Mouse (Mus musculus) heart, embryonic 11.5 days (tissue): ENCODE measurements around the gene Polr2g. TPM values are rescaled to one million over a fixed set of nuclear protein-coding genes. Genes with fewer than 3 reads are reported as not detected.
"Not testable (repeated sequence)": the region's sequence is repeated elsewhere in the genome, so short reads cannot be mapped to it uniquely, and the experiment has no call there.

Experiments
- ATAC-seq: fragments of 200-750 bp; cut with Nextera tagmentation; replicated peaks from 2 replicates; pipeline ENCODE4 v1.8.0; 2017; ENCODE audit warnings: moderate library complexity; ENCODE audit not compliant: insufficient number of reproducible peaks, low FRiP score, low TSS enrichment
- H3K27ac ChIP-seq: fragments of 300-500 bp; sonication (generic); 2 replicates; pipeline ENCODE4 v1.5.1; 2014; ENCODE audit warnings: mild to moderate bottlenecking, low read depth, low read length
- H3K27me3 ChIP-seq: fragments of 300-500 bp; sonication (generic); 2 replicates; pipeline ENCODE4 v1.6.1; 2014; ENCODE audit warnings: mild to moderate bottlenecking, low read length, mixed read lengths; ENCODE audit not compliant: control insufficient read depth, insufficient read depth
- H3K36me3 ChIP-seq: fragments of 300-500 bp; sonication (generic); 2 replicates; pipeline ENCODE4 v1.6.1; 2014; ENCODE audit warnings: mild to moderate bottlenecking, low read length, moderate library complexity, mixed read lengths; ENCODE audit not compliant: control insufficient read depth, insufficient read depth
- H3K4me1 ChIP-seq: fragments of 300-500 bp; sonication (generic); 2 replicates; pipeline ENCODE4 v1.6.1; 2014; ENCODE audit warnings: low read length; ENCODE audit not compliant: control insufficient read depth, insufficient read depth
- H3K4me2 ChIP-seq: fragments of 300-500 bp; sonication (generic); 2 replicates; pipeline ENCODE4 v1.6.1; 2014; ENCODE audit warnings: mild to moderate bottlenecking, moderate library complexity
- H3K4me3 ChIP-seq: fragments of 300-500 bp; sonication (generic); 2 replicates; pipeline ENCODE4 v1.5.1; 2014; ENCODE audit warnings: low read depth, low read length
- H3K9ac ChIP-seq: fragments of 300-500 bp; sonication (generic); 2 replicates; pipeline ENCODE4 v1.6.1; 2014; ENCODE audit warnings: mild to moderate bottlenecking, low read depth, low read length, moderate library complexity
- H3K9me3 ChIP-seq: fragments of 300-500 bp; sonication (generic); replicated peaks from 2 replicates; pipeline ENCODE4 v1.6.1; 2016; ENCODE audit warnings: low read length; ENCODE audit not compliant: control insufficient read depth
- WGBS: fragments of 180-500 bp; shearing (Covaris S2); extraction: QIAGEN DNeasy Blood & Tissue Kit; methylation state at CpG from one replicate; pipeline ENCODE4 v1.1.7; 2014; ENCODE audit not compliant: insufficient replicate concordance; 5-methylcytosine and 5-hydroxymethylcytosine counted together
- polyA plus RNA-seq: library from polyadenylated mRNA; unstranded; fragments of >200 nt; fragmentation: Nextera tagmentation; extraction: Ambion mirVana; gene quantifications from 2 replicates; pipeline ENCODE4 v1.2.1, GENCODE M21; 2014

The Polr2g gene
- polyA plus RNA-seq, 1 experiment from 2014 or later = 155 TPM

- H3K4me2 ChIP-seq = peak within 1 kb of the TSS; percentile 81
- ATAC-seq = peak; percentile 72
- peak within 1 kb of the TSS; percentile 88 for H3K9ac ChIP-seq
- H3K9me3 ChIP-seq = no peaks in the 10 kb centered on the region
- H3K36me3 ChIP-seq = peaks cover 24% of the 10 kb centered on the region
- whole genome bisulfite sequencing = 2% methylated on average over 38 of the region's 38 CpGs
- H3K4me3 ChIP-seq = peak within 1 kb of the TSS; percentile 59
- peaks cover 27% of the 10 kb centered on the region for H3K4me1 ChIP-seq
- H3K27me3 ChIP-seq = no peaks in the 10 kb centered on the region
- H3K27ac ChIP-seq = peak within 1 kb of the TSS; percentile 94
Observed at GRCm38 (mm10) chr19:8837251-8837791, 38.9 kb upstream of the Polr2g start, which contains the start of gene Bscl2. Bscl2 (plus strand) TSS chr19:8837467.

- ATAC-seq, H3K9ac ChIP-seq, H3K27me3 ChIP-seq, H3K4me3 ChIP-seq, H3K27ac ChIP-seq, H3K4me2 ChIP-seq, H3K9me3 ChIP-seq: not testable (repeated sequence)
- Histone ChIP-seq H3K4me1 (peaks cover 27% of the 10 kb centered on the region), H3K36me3 (peaks cover 33% of the 10 kb centered on the region)
- 94% methylated on average over 10 of the region's 10 CpGs for WGBS
Observed at GRCm38 (mm10) chr19:8836327-8836726, 38.0 kb upstream of the Polr2g start.

- Histone ChIP-seq H3K36me3 (peaks cover 54% of the 10 kb centered on the region), H3K27me3 (no peaks in the 10 kb centered on the region), H3K9me3 (no peaks in the 10 kb centered on the region), H3K4me3 (no peak overlapping the region), H3K4me2 (no peak overlapping the region), H3K9ac (no peak overlapping the region), H3K27ac (no peak overlapping the region), H3K4me1 (no peaks in the 10 kb centered on the region)
- WGBS = 94% methylated on average over 4 of the region's 4 CpGs
- no peak for ATAC-seq
Observed at GRCm38 (mm10) chr19:8832971-8833370, 34.6 kb upstream of the Polr2g start.

GRCm38 (mm10) chr19:8831262-8831661, 32.9 kb upstream of the Polr2g start:
- H3K9me3 ChIP-seq = no peaks in the 10 kb centered on the region
- no peak overlapping the region for H3K4me2 ChIP-seq
- peaks cover 68% of the 10 kb centered on the region for H3K36me3 ChIP-seq
- ATAC-seq = no peak
- H3K4me1 ChIP-seq = no peaks in the 10 kb centered on the region
- no peaks in the 10 kb centered on the region for H3K27me3 ChIP-seq
- no peak overlapping the region for H3K4me3 ChIP-seq
- H3K9ac ChIP-seq = no peak overlapping the region
- no peak overlapping the region for H3K27ac ChIP-seq
- WGBS = 82% methylated on average over 11 of the region's 11 CpGs

- 92% methylated on average over 8 of the region's 8 CpGs for WGBS
- Histone ChIP-seq H3K9ac (no peak overlapping the region), H3K36me3 (peaks cover 71% of the 10 kb centered on the region)
Observed at GRCm38 (mm10) chr19:8830664-8831063, 32.3 kb upstream of the Polr2g start.

GRCm38 (mm10) chr19:8829660-8830059, 31.3 kb upstream of the Polr2g start, which contains the start of gene AC129217.1:
AC129217.1 (plus strand) TSS chr19:8829773.
- Histone ChIP-seq H3K36me3 (peaks cover 71% of the 10 kb centered on the region), H3K27ac (no peak within 1 kb of the TSS), H3K4me1 (no peaks in the 10 kb centered on the region), H3K9ac (no peak within 1 kb of the TSS), H3K27me3 (no peaks in the 10 kb centered on the region), H3K9me3 (no peaks in the 10 kb centered on the region), H3K4me3 (no peak within 1 kb of the TSS), H3K4me2 (no peak within 1 kb of the TSS)
- 92% methylated on average over 8 of the region's 8 CpGs for WGBS
- ATAC-seq = no peak

More at GRCm38 (mm10) chr19:8830664-8831063, 32.3 kb upstream of the Polr2g start:
- H3K4me2 ChIP-seq = no peak overlapping the region
- H3K9me3 ChIP-seq = no peaks in the 10 kb centered on the region
- no peaks in the 10 kb centered on the region for H3K4me1 ChIP-seq
- ATAC-seq = no peak
- no peaks in the 10 kb centered on the region for H3K27me3 ChIP-seq
- no peak overlapping the region for H3K27ac ChIP-seq
- H3K4me3 ChIP-seq = no peak overlapping the region

- H3K27me3 ChIP-seq = no peaks in the 10 kb centered on the region
- no peak for ATAC-seq
- WGBS = 77% methylated on average over 8 of the region's 8 CpGs
- H3K9me3 ChIP-seq = no peaks in the 10 kb centered on the region
- no peak overlapping the region for H3K27ac ChIP-seq
- H3K9ac ChIP-seq = 0 out of 2 replicates have a peak overlapping the region, but pooled peaks have one; percentile 39
- H3K4me1 ChIP-seq = peaks cover 16% of the 10 kb centered on the region
- H3K4me3 ChIP-seq = peak overlapping the region; percentile 20
- peaks cover 31% of the 10 kb centered on the region for H3K36me3 ChIP-seq
- peak overlapping the region; percentile 97 for H3K4me2 ChIP-seq
Observed at GRCm38 (mm10) chr19:8822696-8823095, 24.3 kb upstream of the Polr2g start.

GRCm38 (mm10) chr19:8821146-8821545, 22.8 kb upstream of the Polr2g start:
- ATAC-seq = no peak
- Histone ChIP-seq H3K4me1 (peaks cover 17% of the 10 kb centered on the region), H3K9me3 (no peaks in the 10 kb centered on the region), H3K27me3 (no peaks in the 10 kb centered on the region), H3K27ac (peak overlapping the region; percentile 100; the same call in 1 of the 2 replicates), H3K36me3 (peaks cover 20% of the 10 kb centered on the region), H3K4me2 (peak overlapping the region; percentile 97), H3K4me3 (peak overlapping the region; percentile 100), H3K9ac (peak overlapping the region; percentile 99)
- WGBS = under 1% methylated on average over 7 of the region's 7 CpGs

GRCm38 (mm10) chr19:8820424-8820956, 22.1 kb upstream of the Polr2g start:
- peaks cover 17% of the 10 kb centered on the region for H3K36me3 ChIP-seq
- 0% methylated on average over 48 of the region's 48 CpGs for WGBS
- peak overlapping the region; percentile 97 for H3K4me2 ChIP-seq
- H3K4me3 ChIP-seq = peak overlapping the region; percentile 100
- ATAC-seq = peak; percentile 39
- H3K9ac ChIP-seq = peak overlapping the region; percentile 99
- H3K27ac ChIP-seq = peak overlapping the region; percentile 100
- H3K9me3 ChIP-seq = no peaks in the 10 kb centered on the region
- no peaks in the 10 kb centered on the region for H3K27me3 ChIP-seq
- peaks cover 17% of the 10 kb centered on the region for H3K4me1 ChIP-seq
